ENCODE assay signal across 9 mouse cellular contexts in the genomic region with DNA sequence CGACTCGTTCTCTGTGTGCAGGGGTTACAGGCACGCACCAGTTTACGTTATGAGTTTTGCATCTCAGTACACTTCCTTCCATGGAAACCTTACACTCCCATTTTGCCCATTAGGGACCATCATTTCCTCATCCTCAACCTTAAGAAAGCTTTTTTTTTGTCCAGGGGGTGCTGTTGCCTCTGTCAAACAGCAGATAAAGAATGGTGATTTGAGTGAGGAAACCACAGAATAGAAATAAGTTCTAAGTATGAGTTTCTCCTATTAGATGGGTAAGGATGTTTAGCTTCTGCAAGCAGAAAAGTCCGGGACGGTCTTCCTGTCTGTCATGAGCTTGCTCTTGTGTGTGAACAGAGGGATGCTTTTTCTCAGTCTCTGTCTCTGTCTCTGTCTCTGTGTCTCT. TPM values are rescaled to one million over a fixed set of nuclear protein-coding genes. Genes with fewer than 3 reads are reported as not detected.
DNase-seq lines count a peak whose midpoint lies in the region; ATAC-seq and TF ChIP-seq lines count a peak whose summit lies in the region.
"Had no signal": no experiment of that assay in that cellular context is flagged by ENCODE, and none has a peak within 500 bp of the region (broad histone marks: within the 10 kb centered on the region; RNA-seq: fewer than 3 reads in every experiment).

No protein-coding gene starts in this region.

- no peak for DNase-seq in heart, postnatal 36 days
- peak; percentile 37 for DNase-seq in CD4-positive helper T cell, adult 2 months (ENCODE audit: low read depth, low spot score)
- DNase-seq in adrenal gland, postnatal 4 days (ENCODE audit: low spot score in 2 of 2), result no peak
- no peak for DNase-seq in embryo, embryonic 11 days
- no peak for DNase-seq in left cerebral cortex, adult 18-20 months (ENCODE audit: low spot score in 2 of 2)

- TF ChIP-seq CTCF in embryonic fibroblast, embryonic 13.5 days (IDR thresholded peaks at IDR 0.05; ENCODE audit: borderline replicate concordance, insufficient read depth, low read length), result no peak

- intact Hi-C loops in heart, postnatal 36 days (cut with DNase I), result loop anchor here (5.0 to 10.0 kb wide), 3 partner anchors 45 to 253 kb away; a partner anchor contains a TSS

- H3K4me2 ChIP-seq in heart, embryonic 11.5 days, result peak overlapping the region; percentile 87
- peak overlapping the region; percentile 95 for H3K4me2 ChIP-seq in liver, embryonic 16.5 days (ENCODE audit: low read depth, low read length)

- no peak for TF ChIP-seq POLR2A in embryonic fibroblast, embryonic 13.5 days (IDR thresholded peaks at IDR 0.05; ENCODE audit: low read depth, low read length)

- no peaks in the 10 kb centered on the region for H3K27me3 ChIP-seq in heart, embryonic 11.5 days (ENCODE audit: control insufficient read depth, insufficient read depth, low read length)
- no peaks in the 10 kb centered on the region for H3K27me3 ChIP-seq in liver, embryonic 16.5 days (ENCODE audit: control insufficient read depth, insufficient read depth, low read depth, low read length)

- no peaks in the 10 kb centered on the region for H3K9me3 ChIP-seq in heart, embryonic 11.5 days (replicated peaks; ENCODE audit: control insufficient read depth, low read length)
- H3K9me3 ChIP-seq in liver, embryonic 16.5 days (replicated peaks; ENCODE audit: control insufficient read depth, low read length), result no peaks in the 10 kb centered on the region

- peak overlapping the region; percentile 76; the same call in 1 of the 2 replicates for H3K9ac ChIP-seq in heart, embryonic 11.5 days (ENCODE audit: low read depth, low read length)
- H3K9ac ChIP-seq in liver, embryonic 16.5 days (ENCODE audit: low read depth, low read length), result no peak overlapping the region

- peaks cover 9% of the 10 kb centered on the region for H3K4me1 ChIP-seq in heart, embryonic 11.5 days (ENCODE audit: control insufficient read depth, insufficient read depth, low read length)
- no peaks in the 10 kb centered on the region for H3K4me1 ChIP-seq in embryonic fibroblast, embryonic 13.5 days (ENCODE audit: control insufficient read depth, insufficient read depth, low read length)
- peaks cover 12% of the 10 kb centered on the region for H3K4me1 ChIP-seq in liver, embryonic 16.5 days (ENCODE audit: control insufficient read depth, low read depth, low read length)

- H3K36me3 ChIP-seq in heart, embryonic 11.5 days (ENCODE audit: control insufficient read depth, insufficient read depth, low read length), result no peaks in the 10 kb centered on the region
- no peaks in the 10 kb centered on the region for H3K36me3 ChIP-seq in liver, embryonic 16.5 days (ENCODE audit: control insufficient read depth, insufficient read depth)

- H3K27ac ChIP-seq in heart, embryonic 11.5 days (ENCODE audit: low read depth, low read length), result no peak overlapping the region
- H3K27ac ChIP-seq in embryonic fibroblast, embryonic 13.5 days (ENCODE audit: insufficient read depth, low read length), result no peak overlapping the region
- no peak overlapping the region for H3K27ac ChIP-seq in liver, embryonic 16.5 days (ENCODE audit: low read length)

- ATAC-seq in heart, embryonic 11.5 days (replicated peaks; ENCODE audit: insufficient number of reproducible peaks, low FRiP score, low TSS enrichment), result no peak
- ATAC-seq in liver, embryonic 16.5 days (ENCODE audit: low read depth), result no peak

- WGBS in heart, embryonic 11.5 days (ENCODE audit: insufficient replicate concordance), result 58% methylated on average over 6 of the region's 6 CpGs
- 43% methylated on average over 6 of the region's 6 CpGs for WGBS in liver, embryonic 16.5 days (ENCODE audit: insufficient replicate concordance)

- H3K4me3 ChIP-seq in heart, embryonic 11.5 days (ENCODE audit: low read depth, low read length), result peak overlapping the region; percentile 79
- peak overlapping the region; percentile 87 for H3K4me3 ChIP-seq in embryonic fibroblast, embryonic 13.5 days (ENCODE audit: insufficient read depth, low read length)
- peak overlapping the region; percentile 91 for H3K4me3 ChIP-seq in liver, embryonic 16.5 days (ENCODE audit: low read depth, low read length)

RNA-seq across cellular contexts. Expression of a gene that starts 0.4 kb away (rescaled TPM):
- polyA plus RNA-seq in heart, embryonic 11.5 days (2014; fragmentation: Nextera tagmentation; extraction: Ambion mirVana), result 33.3 and 41.2 TPM in 2 replicates
- 10 to 100 TPM; 35.4 to 43.5 TPM for total RNA-seq in heart, postnatal 36 days (2021)
- 52.0 and 56.7 TPM in 2 replicates for polyA plus RNA-seq in embryonic fibroblast, embryonic 13.5 days (2011; ENCODE audit: insufficient read length, low read depth, missing spikeins)
- 18.8 and 19.2 TPM in 2 replicates for polyA plus RNA-seq in liver, embryonic 16.5 days (2015; fragmentation: Nextera tagmentation; extraction: Ambion mirVana)
- 10 to 100 TPM; 47.7 to 49.3 TPM for total RNA-seq in adrenal gland, postnatal 4 days (2021)
- total RNA-seq in left cerebral cortex, adult 18-20 months (2021), result 10 to 100 TPM; 72.4 to 74.2 TPM

RNA-seq across cellular contexts. Expression of a gene that starts 0.7 kb away (rescaled TPM):
- not detected in 2 replicates for polyA plus RNA-seq in heart, embryonic 11.5 days (2014; fragmentation: Nextera tagmentation; extraction: Ambion mirVana)
- total RNA-seq in heart, postnatal 36 days (2021), result not detected
- not detected in 2 replicates for polyA plus RNA-seq in embryonic fibroblast, embryonic 13.5 days (2011; ENCODE audit: insufficient read length, low read depth, missing spikeins)
- polyA plus RNA-seq in liver, embryonic 16.5 days (2015; fragmentation: Nextera tagmentation; extraction: Ambion mirVana), result not detected in 2 replicates
- total RNA-seq in adrenal gland, postnatal 4 days (2021), result not detected
- total RNA-seq in left cerebral cortex, adult 18-20 months (2021), result not detected
- total RNA-seq: ES-E14 had no signal
